Mouse (Mus musculus): ENCODE measurements around the gene Pxmp2. TPM values are rescaled to one million over a fixed set of nuclear protein-coding genes. Genes with fewer than 3 reads are reported as not detected.
A peak's percentile ranks its signal among the peaks of the same experiment; 100 is the strongest.

Pxmp2 gene
- polyA plus RNA-seq (2012; rRNA removed), result 3.5 and 4.7 TPM in 2 replicates

DNA sequence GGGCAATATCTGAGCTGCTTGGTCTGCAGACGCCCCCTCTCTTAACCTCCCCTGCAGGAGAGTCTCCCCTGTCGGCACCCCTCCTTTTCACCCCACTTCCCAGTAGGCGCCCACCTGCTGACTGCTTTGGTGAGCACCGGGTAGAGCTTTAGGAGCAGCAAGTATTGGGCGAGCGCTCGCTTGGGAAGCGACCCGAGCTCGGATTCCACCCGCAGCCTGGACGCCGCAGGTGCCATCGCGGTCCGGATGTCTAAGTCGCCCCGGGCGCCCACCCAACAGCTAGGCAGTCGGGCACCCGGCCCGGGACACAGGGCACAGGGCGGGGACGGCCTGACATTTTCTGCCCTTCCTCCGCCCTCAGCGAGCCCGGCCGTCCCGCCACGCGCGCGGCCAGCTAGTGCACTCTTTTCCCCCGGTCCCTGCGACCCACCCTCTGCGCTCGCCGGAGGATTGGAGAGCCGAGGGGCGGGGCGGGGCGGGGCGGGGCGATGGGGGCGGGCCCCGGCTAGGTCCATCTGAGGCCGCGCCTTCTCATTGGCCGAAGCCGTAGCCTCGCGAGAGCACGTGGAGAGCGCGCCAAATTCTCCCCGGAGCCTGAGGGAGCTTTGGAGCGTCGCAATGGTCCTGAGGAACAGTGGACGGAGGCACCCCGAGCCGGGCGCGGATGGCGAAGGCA lies at the start of gene Pxmp2, which contains the start of gene Pole:
Gene Pxmp2 (minus strand): TSS at position 417 of the 676 bp plus-strand sequence.
Gene Pole (plus strand): TSS at position 537 of the 676 bp plus-strand sequence.
- peak within 1 kb of the TSS; percentile 71 for H3K4me3 ChIP-seq (ENCODE audit: control insufficient read depth, insufficient read depth, low read length)
- under 1% methylated on average over 63 of the region's 64 CpGs for WGBS
- peak; percentile 85 for DNase-seq
- H3K27me3 ChIP-seq (ENCODE audit: control insufficient read depth, insufficient read depth, low read length), result no peaks in the 10 kb centered on the region
- H3K27ac ChIP-seq (ENCODE audit: control insufficient read depth, insufficient read depth, low read length), result no peak within 1 kb of the TSS
- no peaks in the 10 kb centered on the region; the same call in 1 of the 2 replicates for H3K36me3 ChIP-seq (ENCODE audit: control insufficient read depth, insufficient read depth, low read length)
- TF ChIP-seq POLR2A (IDR thresholded peaks at IDR 0.05; ENCODE audit: control insufficient read depth, extremely low read depth, insufficient read depth, low read length, poor library complexity) (no peak), CTCF (IDR thresholded peaks at IDR 0.05; ENCODE audit: borderline replicate concordance, control insufficient read depth, extremely low read depth, insufficient read depth, low read length, poor library complexity) (0 out of 2 replicates have a peak, but pooled peaks have one; percentile 19)
- peaks cover 7% of the 10 kb centered on the region for H3K4me1 ChIP-seq (replicated peaks; ENCODE audit: control insufficient read depth, insufficient read depth, low read length)

GRCm38 (mm10) chr5:110330508-110330907 lies 44.5 kb upstream of the Pxmp2 start:
- Histone ChIP-seq H3K4me3 (ENCODE audit: control insufficient read depth, insufficient read depth, low read length) (no peak overlapping the region), H3K4me1 (replicated peaks; ENCODE audit: control insufficient read depth, insufficient read depth, low read length) (no peaks in the 10 kb centered on the region), H3K27me3 (ENCODE audit: control insufficient read depth, insufficient read depth, low read length) (no peaks in the 10 kb centered on the region), H3K27ac (ENCODE audit: control insufficient read depth, insufficient read depth, low read length) (no peak overlapping the region), H3K36me3 (ENCODE audit: control insufficient read depth, insufficient read depth, low read length) (peaks cover 30% of the 10 kb centered on the region)
- DNase-seq, result no peak
- TF ChIP-seq POLR2A (IDR thresholded peaks at IDR 0.05; ENCODE audit: control insufficient read depth, extremely low read depth, insufficient read depth, low read length, poor library complexity), result no peak
- TF ChIP-seq CTCF (IDR thresholded peaks at IDR 0.05; ENCODE audit: borderline replicate concordance, control insufficient read depth, extremely low read depth, insufficient read depth, low read length, poor library complexity), result no peak
- 84% methylated on average over 3 of the region's 3 CpGs for WGBS

DNA sequence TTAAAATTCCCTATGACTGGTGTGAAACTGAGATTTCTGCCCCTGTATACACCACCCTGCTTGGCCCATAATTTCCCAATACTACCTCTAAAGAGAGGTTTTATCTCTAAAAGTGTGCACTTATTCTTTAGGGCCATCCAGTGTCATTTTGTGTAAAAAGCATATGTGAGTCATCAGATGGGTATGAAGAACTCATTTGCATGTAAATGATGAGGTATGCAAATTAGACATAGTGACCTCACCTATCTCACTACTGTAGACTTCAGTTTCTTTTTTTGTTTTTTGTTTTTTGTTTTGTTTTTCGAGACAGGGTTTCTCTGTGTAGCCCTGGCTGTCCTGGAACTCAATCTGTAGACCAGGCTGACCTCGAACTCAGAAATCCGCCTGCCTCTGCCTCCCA lies 27.1 kb upstream of the Pxmp2 start:
- Histone ChIP-seq H3K27ac (ENCODE audit: control insufficient read depth, insufficient read depth, low read length) (no peak overlapping the region), H3K27me3 (ENCODE audit: control insufficient read depth, insufficient read depth, low read length) (no peaks in the 10 kb centered on the region), H3K4me1 (replicated peaks; ENCODE audit: control insufficient read depth, insufficient read depth, low read length) (no peaks in the 10 kb centered on the region), H3K36me3 (ENCODE audit: control insufficient read depth, insufficient read depth, low read length) (peaks cover 20% of the 10 kb centered on the region), H3K4me3 (ENCODE audit: control insufficient read depth, insufficient read depth, low read length) (no peak overlapping the region)
- DNase-seq, result no peak
- 96% methylated on average over 3 of the region's 3 CpGs for WGBS
- TF ChIP-seq POLR2A (IDR thresholded peaks at IDR 0.05; ENCODE audit: control insufficient read depth, extremely low read depth, insufficient read depth, low read length, poor library complexity), result no peak

GRCm38 (mm10) chr5:110308861-110309260 lies 22.9 kb upstream of the Pxmp2 start:
- DNase-seq, result no peak
- WGBS, result 97% methylated on average over 7 of the region's 7 CpGs
- no peak for TF ChIP-seq POLR2A (IDR thresholded peaks at IDR 0.05; ENCODE audit: control insufficient read depth, extremely low read depth, insufficient read depth, low read length, poor library complexity)
- TF ChIP-seq CTCF (IDR thresholded peaks at IDR 0.05; ENCODE audit: borderline replicate concordance, control insufficient read depth, extremely low read depth, insufficient read depth, low read length, poor library complexity), result no peak
- peaks cover 37% of the 10 kb centered on the region for H3K36me3 ChIP-seq (ENCODE audit: control insufficient read depth, insufficient read depth, low read length)
- H3K4me3 ChIP-seq (ENCODE audit: control insufficient read depth, insufficient read depth, low read length), result no peak overlapping the region
- H3K27me3 ChIP-seq (ENCODE audit: control insufficient read depth, insufficient read depth, low read length), result no peaks in the 10 kb centered on the region
- no peaks in the 10 kb centered on the region for H3K4me1 ChIP-seq (replicated peaks; ENCODE audit: control insufficient read depth, insufficient read depth, low read length)
- H3K27ac ChIP-seq (ENCODE audit: control insufficient read depth, insufficient read depth, low read length), result no peak overlapping the region

DNA sequence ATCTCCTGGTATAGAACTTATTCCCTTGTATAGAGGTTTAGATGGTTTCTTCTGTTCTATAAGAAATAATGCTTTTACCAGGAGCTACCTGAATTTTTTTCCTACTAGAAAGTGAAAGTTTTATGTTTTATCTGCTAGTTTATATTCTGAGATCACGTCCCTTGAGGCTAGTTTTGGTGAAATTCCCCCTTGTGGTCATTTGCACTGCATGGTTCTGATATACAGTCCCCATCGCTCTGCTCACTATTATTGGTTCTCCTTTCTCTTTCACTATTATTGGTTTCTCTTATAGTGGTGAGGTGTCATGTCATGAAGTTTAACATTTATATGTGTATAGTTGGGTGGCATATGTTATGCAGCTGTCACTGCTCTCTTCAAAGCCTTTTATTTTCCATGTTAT lies 14.6 kb upstream of the Pxmp2 start:
- Histone ChIP-seq H3K27me3 (ENCODE audit: control insufficient read depth, insufficient read depth, low read length) (no peaks in the 10 kb centered on the region), H3K27ac (ENCODE audit: control insufficient read depth, insufficient read depth, low read length) (no peak overlapping the region), H3K36me3 (ENCODE audit: control insufficient read depth, insufficient read depth, low read length) (peaks cover 22% of the 10 kb centered on the region), H3K4me1 (replicated peaks; ENCODE audit: control insufficient read depth, insufficient read depth, low read length) (no peaks in the 10 kb centered on the region), H3K4me3 (ENCODE audit: control insufficient read depth, insufficient read depth, low read length) (no peak overlapping the region)
- DNase-seq, result no peak
- 93% methylated on average over 2 of the region's 2 CpGs for WGBS
- no peak for TF ChIP-seq POLR2A (IDR thresholded peaks at IDR 0.05; ENCODE audit: control insufficient read depth, extremely low read depth, insufficient read depth, low read length, poor library complexity)
- TF ChIP-seq CTCF (IDR thresholded peaks at IDR 0.05; ENCODE audit: borderline replicate concordance, control insufficient read depth, extremely low read depth, insufficient read depth, low read length, poor library complexity), result no peak

GRCm38 (mm10) chr5:110296637-110297036 lies 10.7 kb upstream of the Pxmp2 start:
- 94% methylated on average over 1 of the region's 1 CpGs for WGBS
- TF ChIP-seq CTCF (IDR thresholded peaks at IDR 0.05; ENCODE audit: borderline replicate concordance, control insufficient read depth, extremely low read depth, insufficient read depth, low read length, poor library complexity) (no peak), POLR2A (IDR thresholded peaks at IDR 0.05; ENCODE audit: control insufficient read depth, extremely low read depth, insufficient read depth, low read length, poor library complexity) (no peak)
- Histone ChIP-seq H3K4me1 (replicated peaks; ENCODE audit: control insufficient read depth, insufficient read depth, low read length) (no peaks in the 10 kb centered on the region), H3K4me3 (ENCODE audit: control insufficient read depth, insufficient read depth, low read length) (no peak overlapping the region), H3K36me3 (ENCODE audit: control insufficient read depth, insufficient read depth, low read length) (peaks cover 21% of the 10 kb centered on the region), H3K27ac (ENCODE audit: control insufficient read depth, insufficient read depth, low read length) (no peak overlapping the region), H3K27me3 (ENCODE audit: control insufficient read depth, insufficient read depth, low read length) (no peaks in the 10 kb centered on the region)
- no peak for DNase-seq
